Mouse (Mus musculus): ENCODE measurements around the gene Stx6. TPM values are rescaled to one million over a fixed set of nuclear protein-coding genes. Genes with fewer than 3 reads are reported as not detected.

Gene Stx6
- total RNA-seq, 2 experiments from 2014 or later, result 49.2 to 53.5 TPM

- no peak for DNase-seq (ENCODE audit: low spot score in 2 of 2)
Measured at GRCm38 (mm10) chr1:155205311-155205710, 46.8 kb downstream of the Stx6 start.

DNA sequence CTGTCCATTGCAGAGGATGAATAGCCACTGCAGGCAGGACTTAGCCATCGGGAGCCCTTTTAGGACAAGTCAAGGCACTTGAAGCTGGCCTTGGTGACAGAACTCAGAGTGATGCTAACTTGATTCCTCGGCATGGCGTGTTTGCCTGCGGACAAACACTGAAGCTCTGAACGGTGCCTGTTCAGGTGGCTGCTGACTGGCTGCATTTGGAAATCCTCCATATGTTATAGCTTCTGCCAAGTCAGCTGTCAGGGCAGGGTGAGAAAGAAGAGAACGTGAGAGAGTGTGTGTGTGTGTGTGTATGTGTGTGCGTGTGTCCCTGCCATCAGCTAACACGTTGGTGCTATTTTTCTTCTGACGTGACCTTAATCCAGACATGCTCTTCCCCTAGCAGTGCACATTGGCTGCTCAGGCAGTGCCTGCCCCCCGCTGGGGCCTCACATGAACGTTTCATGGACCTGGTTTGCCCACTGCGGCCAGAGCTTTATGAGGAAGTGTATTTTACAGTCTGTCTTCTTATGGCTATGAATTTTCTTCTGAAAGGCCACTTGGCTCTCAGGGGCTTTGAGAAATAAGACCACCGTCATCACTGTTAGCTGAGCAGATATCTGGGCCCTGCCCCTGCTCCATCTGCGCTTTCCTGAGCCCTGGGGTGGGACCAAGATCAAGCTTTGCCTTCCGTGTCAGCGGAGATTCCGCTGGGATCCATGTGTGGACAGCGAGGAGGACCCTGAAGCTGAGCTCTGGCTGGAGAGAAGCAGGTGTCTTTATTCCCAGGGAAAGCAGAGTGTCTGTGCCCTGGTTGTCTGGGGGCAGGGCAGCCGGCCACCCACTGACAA lies 47.5 kb downstream of the Stx6 start:
- DNase-seq (ENCODE audit: low spot score in 2 of 2), result no peak

GRCm38 (mm10) chr1:155207859-155208258 lies 49.3 kb downstream of the Stx6 start:
- no peak for DNase-seq (ENCODE audit: low spot score in 2 of 2)

DNA sequence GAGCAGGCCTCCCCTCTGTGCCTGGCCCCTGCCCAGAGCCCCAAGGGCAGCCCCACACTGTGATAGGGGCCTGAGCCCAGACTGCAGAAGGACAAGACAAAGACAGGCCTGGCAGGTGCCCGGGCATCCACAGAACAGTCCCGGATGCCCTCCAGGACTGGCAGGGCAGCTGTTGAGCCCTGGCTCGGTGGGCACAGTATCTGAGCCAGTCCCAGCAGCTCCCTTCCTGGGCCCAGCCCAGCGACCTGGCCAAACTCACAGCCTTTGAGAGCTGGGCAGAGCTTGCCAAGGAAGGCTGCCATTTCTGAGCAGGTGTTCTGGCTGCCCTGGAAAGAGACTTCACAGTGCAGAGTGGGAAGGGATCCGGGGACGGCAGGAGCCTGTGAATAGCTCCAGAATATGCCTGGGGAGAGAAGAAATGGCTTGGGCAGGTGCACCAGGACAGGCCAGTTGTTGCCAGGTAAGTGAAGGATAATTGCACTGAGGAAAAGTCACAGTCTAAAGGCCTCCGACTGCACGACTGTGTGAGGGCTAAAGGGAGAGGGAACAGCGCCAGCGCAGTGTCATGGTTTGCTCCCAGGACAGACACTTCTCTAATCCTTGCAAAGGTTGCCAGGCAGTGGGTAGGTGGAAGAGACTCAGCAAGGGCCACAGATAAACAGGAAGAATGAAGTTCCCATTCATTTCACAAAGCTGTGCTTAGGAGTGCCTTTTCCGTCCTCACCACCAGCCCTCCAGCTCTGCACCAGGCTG lies 51.7 kb downstream of the Stx6 start:
- DNase-seq (ENCODE audit: low spot score in 2 of 2), result no peak

- no peak for DNase-seq (ENCODE audit: low spot score in 2 of 2)
Measured at GRCm38 (mm10) chr1:155211017-155211416, 52.5 kb downstream of the Stx6 start.

GRCm38 (mm10) chr1:155212081-155212480 lies 53.6 kb downstream of the Stx6 start:
- DNase-seq (ENCODE audit: low spot score in 2 of 2), result no peak

DNA sequence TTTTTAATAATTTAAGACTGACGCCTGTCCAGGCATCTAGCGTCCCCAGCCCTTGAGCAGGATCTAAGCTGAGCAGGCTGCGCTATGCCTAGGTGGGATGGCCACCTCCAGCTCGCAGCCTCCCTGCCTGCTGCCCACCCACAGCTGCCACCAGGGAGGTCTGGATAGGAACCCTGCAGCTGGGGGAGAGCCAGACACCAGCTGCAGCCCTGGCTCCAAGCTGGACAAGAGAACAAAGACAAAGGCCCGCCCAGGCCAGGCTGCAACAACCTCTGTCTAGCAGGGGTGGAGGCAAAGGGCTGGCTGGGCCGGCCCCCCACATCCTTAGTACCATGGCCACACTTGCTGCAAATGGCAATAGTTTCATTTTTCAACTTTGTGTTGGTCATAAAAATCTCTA lies 54.0 kb downstream of the Stx6 start:
- no peak for DNase-seq (ENCODE audit: low spot score in 2 of 2)

DNA sequence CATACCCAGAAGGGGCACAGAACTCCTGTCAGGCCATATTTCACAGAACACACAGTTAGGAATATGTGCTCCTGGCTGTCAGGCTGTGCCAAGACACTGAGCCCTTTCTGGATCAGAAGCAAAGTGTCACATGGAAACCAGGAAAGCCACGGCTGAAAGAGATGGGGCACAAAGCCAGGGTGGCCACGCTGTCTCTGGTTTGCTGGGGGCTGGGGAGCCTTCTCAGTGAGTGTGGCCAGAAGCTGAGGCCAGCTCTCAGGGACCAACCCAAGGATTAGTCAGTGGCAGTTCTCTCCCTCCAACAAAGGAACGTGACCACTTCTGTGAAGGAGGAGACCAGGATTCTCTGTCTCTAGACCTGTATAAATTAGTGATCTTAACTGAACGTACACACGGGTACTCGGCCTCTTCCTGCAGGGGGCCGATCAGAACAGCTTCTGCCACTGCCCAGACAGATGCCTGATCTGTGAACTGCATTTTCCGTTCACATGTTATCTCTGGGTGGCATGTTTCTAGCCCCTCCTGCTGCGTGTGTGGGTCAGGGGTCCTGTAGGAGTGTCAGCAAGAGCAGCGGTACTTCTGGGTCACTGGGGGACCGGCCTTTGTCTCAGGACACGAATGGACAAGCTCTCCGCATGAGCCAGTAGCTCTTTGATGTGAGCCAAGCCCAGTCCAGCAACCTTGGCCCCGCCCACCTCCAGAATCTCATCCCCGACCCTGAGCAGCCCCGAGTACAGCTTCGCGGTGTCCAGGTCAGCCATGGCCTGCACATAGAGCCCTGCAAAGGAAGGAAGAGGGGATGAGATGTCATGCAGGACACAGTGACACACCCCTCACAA lies 54.6 kb downstream of the Stx6 start:
- no peak for DNase-seq (ENCODE audit: low spot score in 2 of 2)

- no peak for DNase-seq (ENCODE audit: low spot score in 2 of 2)
Measured at GRCm38 (mm10) chr1:155213912-155214311, 55.4 kb downstream of the Stx6 start.

- DNase-seq (ENCODE audit: low spot score in 2 of 2), result peak in 1 of 2 experiments; percentile 22
Measured at GRCm38 (mm10) chr1:155215066-155215764, 56.7 kb downstream of the Stx6 start.

- DNase-seq (ENCODE audit: low spot score in 2 of 2), result peak in 1 of 2 experiments; percentile 18
Measured at GRCm38 (mm10) chr1:155216313-155216712, 57.8 kb downstream of the Stx6 start.

DNA sequence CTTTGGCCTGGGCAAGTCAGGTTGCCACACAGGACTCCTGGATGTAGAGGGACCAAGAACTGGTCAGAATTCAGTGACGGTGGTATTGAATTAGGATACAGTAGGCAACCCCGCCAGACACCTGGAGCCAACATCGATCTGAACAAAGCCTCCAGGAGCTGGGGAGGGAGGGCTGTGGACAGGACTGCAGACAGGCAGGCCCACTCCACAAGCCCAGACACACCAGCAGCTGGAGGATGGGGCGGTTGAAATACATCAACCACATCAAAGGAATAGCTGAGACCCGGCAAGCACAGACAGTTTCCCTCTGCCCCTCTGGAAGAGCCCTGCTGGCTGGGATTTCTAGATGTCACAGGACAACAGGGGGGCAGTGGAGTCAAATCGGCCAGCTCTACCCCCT lies 58.3 kb downstream of the Stx6 start:
- DNase-seq (ENCODE audit: low spot score in 2 of 2), result no peak

GRCm38 (mm10) chr1:155217865-155218541 lies 59.5 kb downstream of the Stx6 start:
- no peak for DNase-seq (ENCODE audit: low spot score in 2 of 2)

DNA sequence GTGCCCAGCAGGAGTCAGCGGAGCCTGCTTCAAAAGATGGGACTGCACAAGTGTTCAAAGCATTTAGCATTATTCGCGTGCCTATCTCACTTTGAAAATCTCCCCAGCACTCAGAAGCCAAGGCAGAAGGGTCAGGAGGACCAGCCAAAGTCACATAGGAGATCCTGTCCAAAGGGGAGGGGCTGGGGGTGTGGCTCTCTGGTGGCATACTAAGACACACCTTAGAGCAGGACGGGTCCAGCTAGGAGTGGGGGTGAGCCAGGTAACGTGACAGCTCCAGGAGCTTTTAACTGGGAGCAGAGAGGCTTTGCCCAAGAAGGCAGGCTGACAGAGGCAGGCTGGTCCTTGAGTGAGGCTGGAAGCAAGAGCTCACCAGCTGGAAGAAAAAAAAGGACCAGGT lies 60.4 kb downstream of the Stx6 start:
- DNase-seq (ENCODE audit: low spot score in 2 of 2), result no peak

GRCm38 (mm10) chr1:155222101-155222669 lies 63.7 kb downstream of the Stx6 start:
- DNase-seq (ENCODE audit: low spot score in 2 of 2), result no peak

DNA sequence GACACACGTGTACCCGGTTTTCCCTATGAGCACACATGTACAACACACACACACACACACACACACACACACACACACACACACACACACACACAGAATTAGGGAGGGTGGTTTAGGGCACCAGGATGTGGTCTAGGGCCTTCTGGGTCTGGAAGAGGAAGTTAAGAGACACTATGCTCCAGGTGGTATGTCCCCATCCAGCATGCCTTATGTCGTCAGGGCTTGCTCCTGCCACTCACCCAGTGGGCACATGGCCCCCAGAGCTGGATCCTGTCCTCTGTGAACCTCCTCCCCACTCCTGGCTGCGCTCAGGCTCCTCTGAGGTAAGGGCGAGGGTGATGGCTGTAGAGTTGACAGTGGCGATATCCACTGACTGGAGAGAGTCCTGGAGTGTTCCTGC lies 64.5 kb downstream of the Stx6 start:
- no peak for DNase-seq (ENCODE audit: low spot score in 2 of 2)

GRCm38 (mm10) chr1:155223849-155224554 lies 65.5 kb downstream of the Stx6 start:
- peak; percentile 82 to 85 for DNase-seq (ENCODE audit: low spot score in 2 of 2)

DNA sequence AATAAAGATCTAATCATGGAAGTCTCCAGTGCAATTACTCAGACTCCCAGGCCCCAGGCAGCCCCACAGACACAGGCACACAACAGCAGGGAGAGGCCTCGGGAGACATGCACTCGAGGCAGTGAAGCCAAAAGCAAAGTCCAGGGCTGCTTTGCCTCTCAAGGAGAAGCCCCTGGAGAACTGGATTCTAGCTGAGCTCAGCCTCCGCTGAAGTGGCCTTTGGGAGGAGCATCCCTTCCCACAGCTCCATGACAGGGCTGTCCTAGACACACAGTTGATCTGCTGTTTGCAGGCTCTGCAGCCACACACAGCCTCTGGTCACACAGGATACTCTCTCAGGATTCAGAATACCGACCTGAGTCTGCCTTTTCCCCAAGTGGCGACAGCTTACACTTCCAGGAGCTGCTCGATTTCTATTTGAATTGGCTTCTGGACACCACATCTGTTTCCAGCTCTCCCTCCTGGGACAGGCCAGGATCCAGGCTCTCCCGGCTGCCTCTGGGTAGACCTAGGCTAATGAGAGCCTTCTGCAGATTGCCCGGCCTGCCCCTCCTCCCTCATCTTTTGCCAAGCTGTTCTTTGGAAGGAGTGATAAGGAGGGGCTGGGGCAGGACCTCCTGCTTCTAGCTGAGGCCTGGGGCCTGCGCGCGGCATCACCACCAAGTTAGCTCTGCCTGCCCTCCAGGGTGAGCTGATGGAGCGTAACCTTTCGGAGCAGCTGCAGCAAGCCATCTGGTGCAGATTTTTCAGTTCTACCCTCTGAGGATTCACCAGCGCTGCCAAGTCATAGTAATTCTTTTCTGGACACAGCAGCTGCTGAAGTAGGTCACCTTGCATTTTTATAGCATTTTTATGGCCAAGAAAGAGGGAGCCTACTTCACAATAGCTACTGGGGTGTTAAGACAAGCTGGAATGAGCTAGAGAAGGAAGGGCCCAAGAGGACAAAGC lies 71.2 kb downstream of the Stx6 start:
- no peak for DNase-seq (ENCODE audit: low spot score in 2 of 2)
